Comparison of ENCODE assay signal across 10 mouse cellular contexts in the genomic region with DNA sequence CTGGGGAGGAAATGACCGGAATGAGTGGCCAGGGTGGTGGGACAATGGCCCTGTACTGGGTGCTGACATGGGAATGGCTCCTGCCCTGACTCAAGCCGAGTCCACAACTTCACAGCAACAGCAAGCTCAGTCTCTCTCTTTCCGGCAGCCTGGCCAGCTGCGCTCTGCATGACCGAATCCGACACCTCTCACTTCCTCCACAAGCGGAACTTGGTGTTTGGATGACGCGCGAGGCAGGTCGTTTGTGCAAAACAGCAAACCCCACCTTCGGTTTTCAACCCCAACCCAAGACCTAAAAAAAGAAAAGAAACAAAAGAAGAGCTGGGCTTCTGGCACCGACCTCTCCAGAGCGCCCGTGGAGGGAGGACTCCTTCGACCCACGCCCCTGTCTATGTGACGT. TPM values are rescaled to one million over a fixed set of nuclear protein-coding genes. Genes with fewer than 3 reads are reported as not detected.
A peak's percentile ranks its signal among the peaks of the same experiment; 100 is the strongest.
DNase-seq lines count a peak whose midpoint lies in the region; ATAC-seq and TF ChIP-seq lines count a peak whose summit lies in the region.
"Had no signal": no experiment of that assay in that cellular context is flagged by ENCODE, and none has a peak within 500 bp of the region (broad histone marks: within the 10 kb centered on the region; RNA-seq: fewer than 3 reads in every experiment).

No protein-coding gene starts in this region.

- no peak for TF ChIP-seq CTCF in liver, adult 2 months (IDR thresholded peaks at IDR 0.05; ENCODE audit: low read depth, low read length)
- no peak for TF ChIP-seq CTCF in small intestine, adult 2 months (IDR thresholded peaks at IDR 0.05; ENCODE audit: extremely low read depth, insufficient read length, insufficient replicate concordance, low read depth, low read length)

- 0 out of 2 replicates have a peak overlapping the region, but pooled peaks have one; percentile 19 for H3K9ac ChIP-seq in liver, adult 2 months (ENCODE audit: low read depth, low read length)
- H3K9ac ChIP-seq in midbrain, embryonic 14.5 days (replicated peaks; ENCODE audit: low read length), result no peak overlapping the region

- no peaks in the 10 kb centered on the region for H3K27me3 ChIP-seq in liver, adult 2 months (ENCODE audit: control insufficient read depth, insufficient read depth, low read length)
- no peaks in the 10 kb centered on the region; the same call in 1 of the 2 replicates for H3K27me3 ChIP-seq in small intestine, adult 2 months (ENCODE audit: control insufficient read depth, insufficient read depth, low read length)
- H3K27me3 ChIP-seq in midbrain, embryonic 14.5 days (ENCODE audit: control insufficient read depth, insufficient read depth, low read length), result no peaks in the 10 kb centered on the region

- ATAC-seq in midbrain, embryonic 14.5 days (ENCODE audit: low FRiP score, low TSS enrichment), result no peak

- peak; percentile 53 for DNase-seq in adrenal gland, postnatal 10 days
- no peak for DNase-seq in adrenal gland, adult 8-10 months
- DNase-seq in heart, postnatal 25 days (ENCODE audit: low spot score), result peak; percentile 23
- peak; percentile 19 for DNase-seq in liver, adult 2 months (ENCODE audit: extremely low read depth, low read depth, low spot score)
- DNase-seq in midbrain, embryonic 14.5 days, result no peak
- DNase-seq in ovary, postnatal 14 days (ENCODE audit: low spot score), result no peak
- no peak for DNase-seq in left cerebral cortex, adult 8-10 months (ENCODE audit: low spot score in 2 of 2)

- no peak overlapping the region for H3K4me2 ChIP-seq in midbrain, embryonic 14.5 days (ENCODE audit: low read length)

- no peaks in the 10 kb centered on the region for H3K36me3 ChIP-seq in liver, adult 2 months (ENCODE audit: control insufficient read depth, insufficient read depth, low read length)
- H3K36me3 ChIP-seq in small intestine, adult 2 months (ENCODE audit: control insufficient read depth, insufficient read depth, low read length), result no peaks in the 10 kb centered on the region
- H3K36me3 ChIP-seq in midbrain, embryonic 14.5 days (ENCODE audit: control insufficient read depth, insufficient read depth, low read length), result no peaks in the 10 kb centered on the region

- no peaks in the 10 kb centered on the region for H3K4me1 ChIP-seq in liver, adult 2 months (ENCODE audit: control insufficient read depth, insufficient read depth, low read length)
- peaks cover 29% of the 10 kb centered on the region for H3K4me1 ChIP-seq in small intestine, adult 2 months (ENCODE audit: control insufficient read depth, insufficient read depth, insufficient read length, low read length)
- H3K4me1 ChIP-seq in midbrain, embryonic 14.5 days (ENCODE audit: control insufficient read depth, insufficient read depth, low read length), result 0 out of 2 replicates have a peak, but pooled peaks cover 2% of the 10 kb centered on the region

- 62% methylated on average over 18 of the region's 18 CpGs for WGBS in liver, adult 2 months
- WGBS in small intestine, adult 2 months, result 56% methylated on average over 18 of the region's 18 CpGs
- WGBS in midbrain, embryonic 14.5 days, result 68% methylated on average over 18 of the region's 18 CpGs

- intact Hi-C loops in heart, postnatal 25 days (cut with DNase I), result no loop called here

- no peaks in the 10 kb centered on the region for H3K9me3 ChIP-seq in midbrain, embryonic 14.5 days (ENCODE audit: control insufficient read depth, low read length)

- no peaks in the 10 kb centered on the region for H3K79me2 ChIP-seq in liver, adult 2 months (ENCODE audit: control insufficient read depth, insufficient read depth, low read length)

- TF ChIP-seq POLR2A in liver, adult 2 months (IDR thresholded peaks at IDR 0.05; ENCODE audit: extremely low read depth, insufficient read depth, low read length), result no peak
- TF ChIP-seq POLR2A in small intestine, adult 2 months (IDR thresholded peaks at IDR 0.05; ENCODE audit: low read depth, low read length), result no peak

- H3K4me3 ChIP-seq in liver, adult 2 months (ENCODE audit: insufficient read depth, low read depth, low read length), result 0 out of 2 replicates have a peak overlapping the region, but pooled peaks have one; percentile 14
- H3K4me3 ChIP-seq in small intestine, adult 2 months (ENCODE audit: low read depth, low read length), result peak overlapping the region; percentile 5; the same call in 1 of the 2 replicates
- no peak overlapping the region for H3K4me3 ChIP-seq in midbrain, embryonic 14.5 days (replicated peaks; ENCODE audit: low read depth, low read length)

- H3K27ac ChIP-seq in liver, adult 2 months (replicated peaks; ENCODE audit: insufficient read depth, low read depth, low read length), result 0 out of 2 replicates have a peak overlapping the region, but pooled peaks have one; percentile 20
- H3K27ac ChIP-seq in small intestine, adult 2 months (ENCODE audit: insufficient read depth, low read depth, low read length), result peak overlapping the region; percentile 90
- H3K27ac ChIP-seq in midbrain, embryonic 14.5 days (replicated peaks; ENCODE audit: low read depth, low read length), result no peak overlapping the region

RNA-seq across cellular contexts. Expression of a gene that starts 34.3 kb away (rescaled TPM):
- total RNA-seq in adrenal gland, postnatal 10 days (2021), result 10 to 100 TPM; 37.5 to 38.5 TPM
- 10 to 100 TPM; 40.5 to 49.4 (median 45.6) TPM for total RNA-seq in adrenal gland, adult 8-10 months (2022)
- total RNA-seq in heart, postnatal 25 days (2021), result 10 to 100 TPM; 28.8 to 33.2 TPM
- 7.6 and 8.1 TPM in 2 replicates for total RNA-seq in liver, adult 2 months (2014; rRNA removed)
- 1.6 and 1.8 TPM in 2 replicates for polyA plus RNA-seq in liver, adult 2 months (2012; rRNA removed)
- polyA plus RNA-seq in small intestine, adult 2 months (2012; rRNA removed), result 0.39 and 1.6 TPM in 2 replicates
- 37.2 and 42.0 TPM in 2 replicates for polyA plus RNA-seq in midbrain, embryonic 14.5 days (2014; fragmentation: Nextera tagmentation; extraction: Ambion mirVana)
- 10 to 100 TPM; 33.2 to 38.1 (median 36.3) TPM for total RNA-seq in left cerebral cortex, adult 8-10 months (2022)

RNA-seq across cellular contexts. Expression of a gene that starts 53.1 kb away (rescaled TPM):
- total RNA-seq in adrenal gland, postnatal 10 days (2021), result not detected
- not detected for total RNA-seq in adrenal gland, adult 8-10 months (2022)
- total RNA-seq in heart, postnatal 25 days (2021), result not detected
- not detected in 2 replicates for total RNA-seq in liver, adult 2 months (2014; rRNA removed)
- not detected in 2 replicates for polyA plus RNA-seq in liver, adult 2 months (2012; rRNA removed)
- polyA plus RNA-seq in small intestine, adult 2 months (2012; rRNA removed), result not detected in 2 replicates
- polyA plus RNA-seq in midbrain, embryonic 14.5 days (2014; fragmentation: Nextera tagmentation; extraction: Ambion mirVana), result 4.4 TPM in 1 of 2 replicates, not detected in the other
- not detected for total RNA-seq in left cerebral cortex, adult 8-10 months (2022)
- polyA plus RNA-seq: C2C12; gonadal fat pad, adult 2 months had no signal

Comparison
In these comparisons a context has a peak if more than half of its experiments do, and no peak if none do; other contexts are left out.
1. DNase-seq: peak in adrenal gland, postnatal 10 days (single experiment), heart, postnatal 25 days (single experiment) and liver, adult 2 months (single experiment); none in adrenal gland, adult 8-10 months (single experiment), midbrain, embryonic 14.5 days (single experiment), ovary, postnatal 14 days (single experiment) and left cerebral cortex, adult 8-10 months (0 of 2).